Mouse (Mus musculus) embryonic fibroblast, embryonic 13.5 days (primary cell): Measurements from ENCODE around the gene Nr2c2. TPM values are rescaled to one million over a fixed set of nuclear protein-coding genes. Genes with fewer than 3 reads are reported as not detected.

Source experiments
- H3K27ac ChIP-seq: 2 replicates; pipeline ENCODE4 v1.5.1; 2012; ENCODE audit warnings: low read length, control low read depth, inconsistent platforms; ENCODE audit not compliant: insufficient read depth
- H3K4me1 ChIP-seq: 2 replicates; pipeline ENCODE4 v1.6.1; 2011; ENCODE audit warnings: low read length; ENCODE audit not compliant: control insufficient read depth, insufficient read depth
- H3K4me3 ChIP-seq: 2 replicates; pipeline ENCODE4 v1.5.1; 2011; ENCODE audit warnings: mild to moderate bottlenecking, control low read depth, low read length; ENCODE audit not compliant: insufficient read depth
- CTCF ChIP-seq: IDR thresholded peaks from 2 replicates; pipeline ENCODE4 v1.5.1; 2011; ENCODE audit warnings: mild to moderate bottlenecking, control low read depth, low read length, moderate library complexity, borderline replicate concordance; ENCODE audit not compliant: insufficient read depth
- POLR2A ChIP-seq: IDR thresholded peaks from 2 replicates; pipeline ENCODE4 v1.6.1; 2011; ENCODE audit warnings: low read depth, mild to moderate bottlenecking, control low read depth, low read length, moderate library complexity
- polyA plus RNA-seq: library from polyadenylated mRNA; stranded (reverse); fragments of >200 nt; gene quantifications from 2 replicates; pipeline ENCODE4 v1.2.4, GENCODE M21; 2011; ENCODE audit warnings: low read depth; ENCODE audit not compliant: missing spikeins, insufficient read length

Gene Nr2c2
- polyA plus RNA-seq, 1 experiment: 45.1 TPM

DNA sequence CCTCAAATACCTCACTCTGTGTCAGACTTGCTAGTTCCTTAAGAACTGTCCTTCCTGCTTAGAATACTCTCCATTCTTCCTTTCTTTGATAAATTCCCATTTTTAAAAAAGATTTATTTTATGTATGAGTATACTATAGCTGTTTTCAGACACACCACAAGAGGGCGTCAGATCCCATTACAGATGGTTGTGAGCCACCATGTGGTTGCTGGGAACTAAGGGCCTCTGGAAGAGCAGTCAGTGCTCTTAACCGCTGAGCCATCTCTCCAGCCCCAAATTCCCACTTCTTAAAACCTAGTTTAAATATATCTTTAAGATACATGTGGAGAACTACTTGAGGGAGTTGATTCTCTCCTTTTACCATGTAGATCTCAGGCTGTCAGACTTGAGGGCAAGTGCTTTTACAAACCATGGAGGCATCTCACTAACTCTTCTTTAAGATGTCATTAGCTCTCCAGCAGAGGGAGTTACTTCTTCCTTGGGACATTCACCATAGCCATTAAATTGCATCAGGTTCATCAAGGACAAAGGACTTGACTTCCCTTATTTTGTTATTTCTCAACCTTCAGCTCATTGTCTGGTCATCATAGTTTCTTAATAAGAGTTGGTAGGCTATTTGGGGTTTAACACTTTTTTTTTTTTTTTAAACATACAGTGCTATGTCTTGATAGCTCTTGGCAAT lies 9.6 kb downstream of the Nr2c2 start:
- Histone ChIP-seq H3K4me3 (no peak overlapping the region), H3K4me1 (0 out of 2 replicates have a peak, but pooled peaks cover 2% of the 10 kb centered on the region), H3K27ac (no peak overlapping the region)
- no peak for TF ChIP-seq CTCF

DNA sequence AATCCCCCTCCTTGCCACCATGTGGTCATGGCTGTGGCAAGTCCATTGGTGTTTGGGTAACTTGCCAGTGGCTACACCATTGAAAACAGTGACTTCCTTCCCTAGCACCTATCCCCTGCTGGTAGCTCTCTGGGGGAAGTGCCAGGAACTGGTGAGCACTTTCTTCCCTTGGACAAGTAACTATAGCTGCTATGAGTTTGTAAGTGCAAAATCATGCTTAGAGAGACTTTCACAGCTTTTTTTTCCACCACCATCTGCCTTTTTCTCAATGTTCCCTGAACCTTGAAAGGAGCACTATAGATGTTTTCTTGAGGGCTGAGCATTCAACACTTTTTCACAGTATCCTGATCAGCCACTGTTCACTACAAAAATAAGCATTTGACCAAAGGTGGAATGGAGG lies 33.4 kb downstream of the Nr2c2 start:
- H3K4me3 ChIP-seq: no peak overlapping the region
- TF ChIP-seq CTCF: no peak
- no peak for TF ChIP-seq POLR2A

DNA sequence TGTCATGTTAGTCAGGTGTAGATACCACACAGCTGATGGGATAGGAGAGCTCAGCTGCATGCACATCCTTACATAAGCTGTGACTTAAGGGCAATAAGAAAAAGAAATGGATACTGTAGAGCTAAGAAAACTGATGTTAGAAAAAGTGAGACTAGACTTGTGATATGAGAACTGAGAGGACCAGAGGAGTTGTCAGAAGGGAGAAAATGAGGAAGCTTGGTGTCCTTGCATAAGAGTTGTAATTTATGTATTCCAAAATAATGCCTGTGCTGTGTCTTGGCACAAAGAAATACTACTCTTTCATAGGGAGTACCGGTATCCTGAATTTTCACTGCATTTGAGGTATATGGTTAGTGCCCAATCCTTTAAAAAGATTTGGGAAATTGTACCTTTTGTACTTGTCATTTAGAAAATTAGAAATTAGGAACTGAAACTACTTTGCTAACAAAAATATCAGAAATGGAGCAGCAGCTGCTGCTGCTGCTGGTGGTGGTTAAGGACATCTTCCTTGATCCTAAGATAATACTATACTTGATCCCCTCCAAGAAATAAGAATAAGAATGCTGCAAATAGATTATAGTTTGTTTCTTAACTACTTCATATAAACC lies 35.8 kb downstream of the Nr2c2 start:
- Histone ChIP-seq H3K27ac (no peak overlapping the region), H3K4me3 (no peak overlapping the region), H3K4me1 (no peaks in the 10 kb centered on the region)
- TF ChIP-seq POLR2A: no peak

More for the DNA sequence above, 33.4 kb downstream of the Nr2c2 start:
- Histone ChIP-seq H3K4me1 (no peaks in the 10 kb centered on the region), H3K27ac (no peak overlapping the region)

DNA sequence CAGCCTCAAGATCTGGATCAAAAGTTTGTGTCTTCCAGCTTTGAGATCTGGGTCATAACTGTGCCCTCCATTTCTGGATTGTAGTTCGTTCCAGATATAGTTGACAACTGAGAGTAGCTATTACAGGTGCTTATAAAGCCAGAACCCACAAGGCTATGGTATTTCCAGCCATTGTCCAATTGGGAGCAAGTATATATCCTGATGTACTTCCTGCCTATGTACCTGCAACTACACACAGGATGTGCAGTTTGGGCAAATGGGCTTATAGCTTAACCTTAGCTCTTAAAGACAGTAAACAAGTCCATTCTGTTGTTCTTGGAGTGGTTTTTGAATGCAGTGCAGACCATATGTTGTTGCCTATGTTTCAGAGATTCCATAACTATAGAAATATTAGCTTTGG lies 40.3 kb downstream of the Nr2c2 start:
- no peak overlapping the region for H3K4me3 ChIP-seq
- no peaks in the 10 kb centered on the region for H3K4me1 ChIP-seq
- no peak for TF ChIP-seq CTCF
- no peak overlapping the region for H3K27ac ChIP-seq

DNA sequence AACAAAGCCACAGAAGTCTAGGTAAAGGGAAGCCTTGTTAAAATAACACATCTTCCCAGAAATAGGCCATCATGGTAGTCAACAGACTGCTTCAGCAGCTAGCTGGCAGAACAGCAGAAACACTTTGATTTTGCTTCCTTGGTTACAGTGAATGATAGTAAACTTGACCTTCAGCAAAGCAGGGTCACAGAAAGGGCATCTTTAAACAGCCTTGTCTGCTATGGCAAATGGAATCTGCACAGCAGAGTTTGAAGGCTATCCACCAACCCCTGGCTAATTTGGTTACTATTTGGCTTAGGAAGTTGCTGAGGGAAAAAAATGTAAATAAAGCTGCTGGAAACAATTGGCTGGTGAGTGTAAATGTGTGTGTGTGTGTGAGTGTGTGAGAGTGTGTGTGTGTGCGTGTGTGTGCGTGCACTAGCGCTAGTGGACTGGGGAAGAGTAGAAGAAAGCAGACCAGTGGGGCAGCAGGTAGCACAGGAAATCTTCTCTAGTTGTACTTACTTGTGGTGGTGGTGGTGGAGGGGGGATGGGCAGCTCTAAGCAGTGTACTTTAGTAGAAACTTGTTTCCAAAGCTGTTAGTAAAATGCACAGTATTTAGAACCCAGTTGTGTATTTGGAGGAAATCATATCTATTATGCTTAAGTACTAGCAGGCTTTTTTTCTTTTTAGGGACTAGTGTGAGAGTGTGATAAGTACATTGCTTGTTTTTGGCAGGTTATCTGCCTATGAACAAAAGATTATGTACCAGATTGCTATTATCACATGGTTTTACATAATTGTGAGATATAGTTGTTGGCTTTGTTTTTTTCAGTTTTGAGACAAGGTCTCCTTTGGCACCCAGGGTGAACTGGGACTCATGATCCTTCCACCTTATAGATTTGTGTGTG lies 41.1 kb downstream of the Nr2c2 start:
- H3K4me3 ChIP-seq: no peak overlapping the region
- H3K4me1 ChIP-seq: no peaks in the 10 kb centered on the region
- TF ChIP-seq CTCF (no peak), POLR2A (no peak)
- H3K27ac ChIP-seq: no peak overlapping the region

DNA sequence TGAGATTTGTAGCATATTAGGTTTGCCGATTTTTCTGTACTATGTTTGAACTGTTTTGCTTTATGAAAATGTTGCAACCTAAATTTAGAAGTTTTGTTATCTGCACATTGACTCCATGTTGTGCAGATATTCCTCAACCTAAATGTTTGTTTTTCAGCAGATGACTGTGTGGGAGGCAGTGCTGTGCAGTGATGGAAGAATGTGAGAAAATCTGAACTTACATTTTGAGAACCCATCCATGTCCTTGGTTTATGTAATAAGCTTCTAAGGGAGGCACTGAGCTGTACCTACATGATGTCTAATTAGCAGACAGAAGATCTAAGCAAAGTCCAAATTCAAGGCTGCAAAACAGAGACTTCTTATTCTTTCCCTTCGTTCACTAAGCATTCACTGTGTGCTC lies 42.4 kb downstream of the Nr2c2 start:
- Histone ChIP-seq H3K4me1 (no peaks in the 10 kb centered on the region), H3K4me3 (no peak overlapping the region), H3K27ac (no peak overlapping the region)
- no peak for TF ChIP-seq CTCF

DNA sequence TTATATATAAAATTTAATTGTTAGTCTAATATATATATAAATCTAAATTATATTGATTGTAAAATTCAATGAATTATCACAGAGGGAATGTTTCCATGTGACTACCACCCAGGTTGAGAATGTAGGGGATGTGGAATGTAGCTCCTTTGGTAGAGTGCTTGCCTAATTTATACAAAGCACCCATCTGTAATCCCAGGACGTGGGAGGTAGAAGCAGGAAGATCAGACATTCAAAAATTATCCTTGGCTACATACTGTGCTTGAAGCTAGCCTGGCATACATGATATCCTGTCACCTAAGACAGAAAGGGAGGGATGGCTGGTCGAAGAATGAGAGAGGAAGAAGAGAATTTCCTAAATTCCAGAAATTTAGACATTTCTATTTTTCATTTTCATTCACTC lies 45.2 kb downstream of the Nr2c2 start:
- Histone ChIP-seq H3K4me3 (no peak overlapping the region), H3K4me1 (no peaks in the 10 kb centered on the region), H3K27ac (no peak overlapping the region)
- TF ChIP-seq POLR2A (no peak), CTCF (no peak)

DNA sequence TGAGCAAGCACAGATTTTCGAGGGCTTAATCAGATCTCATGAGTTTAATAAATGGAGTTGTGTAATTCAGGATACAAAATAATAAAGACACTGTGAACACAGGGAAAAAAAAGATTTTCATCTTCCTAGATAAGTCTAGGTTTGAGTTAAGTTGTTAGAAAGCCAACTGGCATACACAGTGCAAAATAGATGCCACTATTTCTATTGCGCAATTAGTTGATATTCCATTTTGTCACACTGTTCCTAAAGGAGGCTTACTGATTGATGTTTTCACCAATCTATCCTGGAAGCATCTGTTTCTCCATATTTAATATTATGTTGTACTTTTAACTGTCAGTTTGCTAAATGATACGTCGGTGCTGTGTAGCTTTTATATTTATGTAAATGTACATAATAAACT lies 54.7 kb downstream of the Nr2c2 start:
- TF ChIP-seq CTCF (no peak), POLR2A (no peak)
- Histone ChIP-seq H3K4me1 (no peaks in the 10 kb centered on the region), H3K27ac (no peak overlapping the region), H3K4me3 (no peak overlapping the region)

DNA sequence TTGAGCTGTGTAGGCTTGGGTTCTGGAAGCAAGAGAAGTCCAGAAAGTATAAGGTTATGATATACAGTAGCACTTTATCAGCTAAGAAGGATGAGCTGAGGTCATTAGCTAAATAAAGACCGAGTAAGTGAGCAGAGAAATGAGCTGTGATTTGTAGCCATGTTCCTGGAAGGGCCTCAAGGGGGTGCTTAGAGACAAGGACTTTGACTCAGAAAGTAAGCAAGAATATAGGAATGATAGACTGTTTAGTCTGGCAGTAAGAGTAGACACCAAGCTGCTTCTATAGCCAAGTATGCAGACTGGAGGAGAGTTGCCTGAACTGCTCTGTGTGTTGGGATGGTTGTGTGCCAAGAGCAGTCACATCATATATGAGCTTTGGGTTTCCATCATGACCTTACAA lies 62.6 kb downstream of the Nr2c2 start:
- TF ChIP-seq POLR2A (no peak), CTCF (no peak)
- H3K4me1 ChIP-seq: no peaks in the 10 kb centered on the region
- no peak overlapping the region for H3K4me3 ChIP-seq
- no peak overlapping the region for H3K27ac ChIP-seq

DNA sequence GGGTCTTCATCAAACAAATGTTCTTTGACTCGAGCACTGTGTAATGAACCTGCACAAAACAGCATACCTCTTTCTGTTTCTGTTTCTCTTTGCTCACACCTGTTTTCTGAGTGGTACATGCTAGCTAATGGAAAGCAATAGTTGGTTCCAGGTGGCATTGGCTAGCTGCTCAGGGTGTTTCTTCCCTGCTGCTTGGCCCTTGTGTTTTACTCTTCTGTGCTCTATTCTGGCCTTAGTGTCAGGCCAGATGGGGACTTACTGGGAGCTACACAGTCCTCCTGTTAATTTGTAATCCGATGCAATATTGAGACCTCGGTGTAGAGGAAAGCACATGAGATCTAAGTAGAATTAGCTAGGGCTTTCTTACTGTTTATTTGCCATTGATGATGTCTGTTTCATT lies 67.6 kb downstream of the Nr2c2 start:
- Histone ChIP-seq H3K4me1 (no peaks in the 10 kb centered on the region), H3K27ac (no peak overlapping the region), H3K4me3 (no peak overlapping the region)
- no peak for TF ChIP-seq CTCF
- no peak for TF ChIP-seq POLR2A
